Mouse (Mus musculus): ENCODE data around the gene 4933405L10Rik.
A peak's percentile ranks its signal among the peaks of the same experiment; 100 is the strongest.

4933405L10Rik gene

GRCm38 (mm10) chr8:105700966-105701824, 6.3 kb upstream of the 4933405L10Rik start, which contains the start of the genes Acd and Pard6a:
Gene Acd, minus strand, starts transcription at chr8:105701102.
Gene Pard6a, plus strand, starts transcription at chr8:105701148.
- peak; percentile 97 for DNase-seq (ENCODE audit: low read depth, low spot score)

GRCm38 (mm10) chr8:105702001-105702401, 5.5 kb upstream of the 4933405L10Rik start:
- peak; percentile 65 for DNase-seq (ENCODE audit: low read depth, low spot score)

GRCm38 (mm10) chr8:105702731-105703415, 4.6 kb upstream of the 4933405L10Rik start:
- DNase-seq (ENCODE audit: low read depth, low spot score): peak; percentile 57

- DNase-seq (ENCODE audit: low read depth, low spot score): no peak
Measured at GRCm38 (mm10) chr8:105704146-105704812, 3.2 kb upstream of the 4933405L10Rik start.

- DNase-seq (ENCODE audit: low read depth, low spot score): peak; percentile 93
Measured at GRCm38 (mm10) chr8:105704955-105705354, 2.5 kb upstream of the 4933405L10Rik start.

GRCm38 (mm10) chr8:105706426-105706825, 1.0 kb upstream of the 4933405L10Rik start:
- no peak for DNase-seq (ENCODE audit: low read depth, low spot score)

GRCm38 (mm10) chr8:105708675-105709074, 1.2 kb downstream of the 4933405L10Rik start:
- no peak for DNase-seq (ENCODE audit: low read depth, low spot score)

GRCm38 (mm10) chr8:105709317-105709716, 1.9 kb downstream of the 4933405L10Rik start:
- DNase-seq (ENCODE audit: low read depth, low spot score): no peak

GRCm38 (mm10) chr8:105712286-105712685, 4.8 kb downstream of the 4933405L10Rik start:
- DNase-seq (ENCODE audit: low read depth, low spot score): no peak

GRCm38 (mm10) chr8:105714139-105714538, 6.7 kb downstream of the 4933405L10Rik start:
- DNase-seq (ENCODE audit: low read depth, low spot score): peak; percentile 92

GRCm38 (mm10) chr8:105715042-105715441, 7.6 kb downstream of the 4933405L10Rik start:
- no peak for DNase-seq (ENCODE audit: low read depth, low spot score)

- DNase-seq (ENCODE audit: low read depth, low spot score): no peak
Measured at GRCm38 (mm10) chr8:105716302-105716945, 9.0 kb downstream of the 4933405L10Rik start.

- no peak for DNase-seq (ENCODE audit: low read depth, low spot score)
Measured at GRCm38 (mm10) chr8:105719637-105720036, 12.2 kb downstream of the 4933405L10Rik start.

GRCm38 (mm10) chr8:105722861-105723260, 15.4 kb downstream of the 4933405L10Rik start:
- no peak for DNase-seq (ENCODE audit: low read depth, low spot score)

GRCm38 (mm10) chr8:105725726-105726125, 18.3 kb downstream of the 4933405L10Rik start:
- DNase-seq (ENCODE audit: low read depth, low spot score): no peak

GRCm38 (mm10) chr8:105727397-105728124, 20.1 kb downstream of the 4933405L10Rik start:
- DNase-seq (ENCODE audit: low read depth, low spot score): no peak

GRCm38 (mm10) chr8:105732186-105732585, 24.7 kb downstream of the 4933405L10Rik start:
- DNase-seq (ENCODE audit: low read depth, low spot score): no peak

- DNase-seq (ENCODE audit: low read depth, low spot score): no peak
Measured at GRCm38 (mm10) chr8:105739216-105739615, 31.8 kb downstream of the 4933405L10Rik start.

- no peak for DNase-seq (ENCODE audit: low read depth, low spot score)
Measured at GRCm38 (mm10) chr8:105743301-105743700, 35.8 kb downstream of the 4933405L10Rik start.

- DNase-seq (ENCODE audit: low read depth, low spot score): peak; percentile 66
Measured at GRCm38 (mm10) chr8:105750606-105751005, 43.2 kb downstream of the 4933405L10Rik start.

- DNase-seq (ENCODE audit: low read depth, low spot score): no peak
Measured at GRCm38 (mm10) chr8:105753916-105754315, 46.5 kb downstream of the 4933405L10Rik start.

All from brain, adult 2 months (tissue).